Mouse (Mus musculus) neural tube, embryonic 13.5 days (tissue): ENCODE results near the gene Tmcc3. TPM values are rescaled to one million over a fixed set of nuclear protein-coding genes. Genes with fewer than 3 reads are reported as not detected.

Experiments
- ATAC-seq: fragments of 200-750 bp; cut with Nextera tagmentation; 2 replicates; pipeline ENCODE4 v1.8.0; 2017; ENCODE audit warnings: low read depth, mild to moderate bottlenecking, moderate TSS enrichment, moderate library complexity
- H3K27ac ChIP-seq: fragments of 300-500 bp; sonication (generic); replicated peaks from 2 replicates; pipeline ENCODE4 v1.5.1; 2015; ENCODE audit warnings: moderate library complexity, mild to moderate bottlenecking, inconsistent platforms
- H3K27me3 ChIP-seq: fragments of 300-500 bp; sonication (generic); 2 replicates; pipeline ENCODE4 v1.6.1; 2015; ENCODE audit warnings: mild to moderate bottlenecking, inconsistent platforms
- H3K36me3 ChIP-seq: fragments of 300-500 bp; sonication (generic); 2 replicates; pipeline ENCODE4 v1.6.1; 2015; ENCODE audit warnings: mild to moderate bottlenecking, inconsistent platforms
- H3K4me1 ChIP-seq: fragments of 300-500 bp; sonication (generic); replicated peaks from 2 replicates; pipeline ENCODE4 v1.6.1; 2015; ENCODE audit warnings: inconsistent platforms
- H3K4me2 ChIP-seq: fragments of 300-500 bp; sonication (generic); 2 replicates; pipeline ENCODE4 v1.6.1; 2015; ENCODE audit warnings: inconsistent platforms, mild to moderate bottlenecking, moderate library complexity
- H3K4me3 ChIP-seq: fragments of 300-500 bp; sonication (generic); 2 replicates; pipeline ENCODE4 v1.5.1; 2015; ENCODE audit warnings: mild to moderate bottlenecking, inconsistent platforms
- H3K9ac ChIP-seq: fragments of 300-500 bp; sonication (generic); 2 replicates; pipeline ENCODE4 v1.6.1; 2015; ENCODE audit warnings: moderate library complexity, mild to moderate bottlenecking, inconsistent platforms
- H3K9me3 ChIP-seq: fragments of 300-500 bp; sonication (generic); 2 replicates; pipeline ENCODE4 v1.6.1; 2016; ENCODE audit warnings: inconsistent platforms
- WGBS: fragments of 180-500 bp; shearing (Covaris S2); methylation state at CpG from one replicate; pipeline ENCODE4 v1.1.7; 2015; 5-methylcytosine and 5-hydroxymethylcytosine counted together
- polyA plus RNA-seq: library from polyadenylated mRNA; unstranded; fragments of >200 nt; fragmentation: Nextera tagmentation; extraction: Ambion mirVana; gene quantifications from 2 replicates; pipeline ENCODE4 v1.2.1, GENCODE M21; 2015

The Tmcc3 gene
- polyA plus RNA-seq, 1 experiment from 2014 or later = 12.0 TPM

DNA sequence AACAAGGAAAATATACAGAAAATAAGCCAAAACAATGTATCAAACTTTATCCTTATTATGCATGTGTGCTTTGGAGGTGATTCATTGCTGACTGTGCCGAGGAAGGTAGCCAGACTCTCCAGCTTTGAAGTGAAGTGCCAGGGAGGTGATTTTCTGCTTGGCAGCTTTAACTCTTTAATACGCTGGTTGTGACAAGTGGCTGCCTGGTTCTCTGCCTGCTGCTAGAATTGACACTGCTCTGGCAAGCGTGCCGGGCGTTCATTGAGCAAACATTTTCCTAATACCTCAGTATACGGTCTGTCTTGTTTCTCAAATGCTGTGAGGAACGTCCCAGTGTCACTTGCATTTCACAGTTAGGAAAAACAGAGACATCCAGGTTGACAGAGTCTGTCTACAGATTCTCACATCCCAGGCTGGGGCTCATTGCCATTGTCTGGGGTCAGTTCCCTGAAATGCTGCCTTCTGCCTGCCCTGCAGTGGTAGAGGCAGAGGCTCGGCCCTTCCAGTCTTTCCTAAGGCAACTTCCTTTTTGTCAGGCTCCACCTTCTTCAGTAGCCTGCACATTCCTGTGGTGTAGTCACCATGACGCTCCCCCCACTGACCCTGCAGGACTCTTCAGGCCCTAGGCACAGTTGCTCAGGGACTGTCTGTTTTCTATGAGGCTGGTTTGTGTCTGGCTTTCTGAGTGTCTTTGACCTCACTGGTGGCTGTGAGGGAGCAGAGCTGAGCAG, 69.1 kb downstream of the Tmcc3 start:
- Histone ChIP-seq H3K4me1 (peaks cover 27% of the 10 kb centered on the region), H3K4me3 (no peak overlapping the region), H3K4me2 (no peak overlapping the region), H3K27ac (no peak overlapping the region), H3K36me3 (no peaks in the 10 kb centered on the region; the same call in 1 of the 2 replicates), H3K9me3 (peaks cover 10% of the 10 kb centered on the region), H3K27me3 (no peaks in the 10 kb centered on the region), H3K9ac (no peak overlapping the region)
- ATAC-seq = no peak
- 69% methylated on average over 9 of the region's 9 CpGs for WGBS

GRCm38 (mm10) chr10:94381393-94381740, 69.6 kb downstream of the Tmcc3 start:
- 91% methylated on average over 4 of the region's 4 CpGs for WGBS
- no peak overlapping the region for H3K27ac ChIP-seq
- H3K36me3 ChIP-seq = no peaks in the 10 kb centered on the region; the same call in 1 of the 2 replicates
- ATAC-seq = no peak
- peaks cover 14% of the 10 kb centered on the region for H3K9me3 ChIP-seq
- H3K9ac ChIP-seq = no peak overlapping the region
- H3K27me3 ChIP-seq = no peaks in the 10 kb centered on the region
- H3K4me3 ChIP-seq = no peak overlapping the region
- H3K4me1 ChIP-seq = peaks cover 25% of the 10 kb centered on the region
- H3K4me2 ChIP-seq = no peak overlapping the region

DNA sequence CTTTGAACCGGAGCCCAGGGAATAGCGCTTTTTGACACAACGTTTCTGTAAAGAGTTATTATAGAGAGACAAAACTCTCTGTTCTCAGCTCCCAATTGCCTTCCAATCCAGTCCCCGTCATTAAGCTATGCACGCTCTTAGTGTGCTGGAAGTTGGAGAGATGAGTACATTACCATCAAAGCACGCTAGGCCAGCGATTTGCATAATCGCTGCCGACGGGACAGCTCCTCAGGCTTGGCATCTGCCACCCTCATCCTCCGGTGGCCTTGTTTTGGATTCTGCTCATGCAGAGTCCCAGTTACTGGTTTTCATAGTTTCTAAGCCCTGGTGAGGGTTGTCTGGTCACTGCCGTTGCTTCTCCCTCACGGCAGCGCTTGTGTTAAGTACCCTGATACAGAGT, 70.9 kb downstream of the Tmcc3 start:
- no peak overlapping the region for H3K27ac ChIP-seq
- no peak for ATAC-seq
- H3K36me3 ChIP-seq = no peaks in the 10 kb centered on the region; the same call in 1 of the 2 replicates
- H3K27me3 ChIP-seq = no peaks in the 10 kb centered on the region
- peaks cover 17% of the 10 kb centered on the region for H3K4me1 ChIP-seq
- 80% methylated on average over 14 of the region's 14 CpGs for WGBS
- H3K9ac ChIP-seq = no peak overlapping the region
- peaks cover 14% of the 10 kb centered on the region for H3K9me3 ChIP-seq
- no peak overlapping the region for H3K4me2 ChIP-seq
- no peak overlapping the region for H3K4me3 ChIP-seq

- ATAC-seq = no peak
- no peaks in the 10 kb centered on the region; the same call in 1 of the 2 replicates for H3K36me3 ChIP-seq
- H3K4me2 ChIP-seq = no peak overlapping the region
- H3K4me3 ChIP-seq = no peak overlapping the region
- H3K27me3 ChIP-seq = no peaks in the 10 kb centered on the region
- WGBS = 84% methylated on average over 6 of the region's 6 CpGs
- no peak overlapping the region for H3K9ac ChIP-seq
- H3K27ac ChIP-seq = no peak overlapping the region
- peaks cover 7% of the 10 kb centered on the region; the same call in 1 of the 2 replicates for H3K4me1 ChIP-seq
- H3K9me3 ChIP-seq = peaks cover 14% of the 10 kb centered on the region
These were observed 71.8 kb downstream of the Tmcc3 start for GRCm38 (mm10) chr10:94383565-94383964.

DNA sequence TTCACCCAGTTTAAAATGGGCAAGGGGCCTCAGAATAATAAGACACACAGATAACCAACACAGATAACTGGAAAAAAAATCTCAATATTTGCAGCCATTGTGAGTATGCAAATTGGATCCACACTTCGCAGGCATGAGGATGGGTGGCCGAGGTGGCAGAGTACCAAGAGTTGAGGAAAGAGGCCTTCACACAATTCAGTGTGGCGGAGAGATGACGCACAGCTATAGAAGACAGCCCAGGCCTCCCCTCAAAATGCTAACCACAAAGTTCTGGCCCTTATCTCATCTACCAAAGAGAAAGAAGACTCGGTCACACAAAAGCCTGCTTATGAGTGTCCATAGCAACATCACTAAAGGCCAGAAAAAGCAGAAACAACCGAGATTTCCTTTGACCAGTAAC, 77.5 kb downstream of the Tmcc3 start:
- H3K27me3 ChIP-seq = no peaks in the 10 kb centered on the region
- H3K4me3 ChIP-seq = no peak overlapping the region
- 83% methylated on average over 6 of the region's 6 CpGs for WGBS
- no peaks in the 10 kb centered on the region for H3K4me1 ChIP-seq
- ATAC-seq = no peak
- H3K36me3 ChIP-seq = no peaks in the 10 kb centered on the region; the same call in 1 of the 2 replicates
- H3K27ac ChIP-seq = no peak overlapping the region
- H3K9ac ChIP-seq = no peak overlapping the region
- peaks cover 14% of the 10 kb centered on the region for H3K9me3 ChIP-seq
- no peak overlapping the region for H3K4me2 ChIP-seq

DNA sequence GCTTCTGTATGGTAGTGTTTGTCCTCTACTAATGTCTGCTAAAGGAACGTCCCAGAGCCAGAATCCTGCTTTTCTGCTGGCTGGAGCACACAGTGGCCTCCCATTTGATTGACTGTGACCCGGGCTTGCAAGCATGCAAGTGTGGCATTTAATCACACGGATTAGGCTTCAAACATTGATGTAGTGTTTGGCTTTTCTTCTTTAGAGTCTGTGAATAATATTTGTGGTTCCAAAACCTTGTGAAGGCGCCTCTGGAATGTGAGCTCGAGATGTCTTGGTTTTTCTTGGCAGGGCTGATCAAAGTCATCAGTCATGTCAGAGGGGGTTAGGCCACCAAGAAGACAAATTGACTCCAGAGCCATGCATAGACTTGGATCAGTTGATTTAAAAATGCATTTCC, 79.3 kb downstream of the Tmcc3 start:
- Histone ChIP-seq H3K27ac (no peak overlapping the region), H3K4me2 (no peak overlapping the region), H3K36me3 (no peaks in the 10 kb centered on the region), H3K4me3 (no peak overlapping the region), H3K9ac (no peak overlapping the region), H3K27me3 (no peaks in the 10 kb centered on the region), H3K4me1 (no peaks in the 10 kb centered on the region), H3K9me3 (peaks cover 2% of the 10 kb centered on the region; the same call in 1 of the 2 replicates)
- 82% methylated on average over 5 of the region's 5 CpGs for WGBS
- ATAC-seq = no peak

DNA sequence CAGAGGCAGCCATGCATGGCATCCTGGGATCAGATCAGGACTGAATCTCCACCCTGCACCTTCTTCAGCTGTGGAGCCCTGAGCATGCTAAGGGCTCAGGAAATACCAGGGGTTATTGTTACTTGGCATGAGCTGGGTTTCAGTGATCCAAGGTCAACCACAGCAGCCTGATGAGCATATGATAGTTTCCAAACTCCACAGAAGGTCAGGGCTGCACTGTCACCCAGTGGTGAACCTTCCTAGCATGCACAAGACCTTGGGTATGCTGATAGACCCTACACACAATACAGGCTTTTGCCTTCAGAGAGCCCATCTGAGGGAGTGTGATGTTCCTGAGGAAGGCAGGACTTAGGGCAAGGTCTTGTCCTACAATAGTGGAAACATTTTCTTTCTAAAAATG, 82.5 kb downstream of the Tmcc3 start:
- no peak overlapping the region for H3K4me3 ChIP-seq
- no peaks in the 10 kb centered on the region for H3K36me3 ChIP-seq
- H3K27me3 ChIP-seq = no peaks in the 10 kb centered on the region
- H3K4me2 ChIP-seq = no peak overlapping the region
- H3K9me3 ChIP-seq = no peaks in the 10 kb centered on the region
- H3K27ac ChIP-seq = no peak overlapping the region
- H3K4me1 ChIP-seq = peaks cover 5% of the 10 kb centered on the region; the same call in 1 of the 2 replicates
- ATAC-seq = no peak
- H3K9ac ChIP-seq = no peak overlapping the region

DNA sequence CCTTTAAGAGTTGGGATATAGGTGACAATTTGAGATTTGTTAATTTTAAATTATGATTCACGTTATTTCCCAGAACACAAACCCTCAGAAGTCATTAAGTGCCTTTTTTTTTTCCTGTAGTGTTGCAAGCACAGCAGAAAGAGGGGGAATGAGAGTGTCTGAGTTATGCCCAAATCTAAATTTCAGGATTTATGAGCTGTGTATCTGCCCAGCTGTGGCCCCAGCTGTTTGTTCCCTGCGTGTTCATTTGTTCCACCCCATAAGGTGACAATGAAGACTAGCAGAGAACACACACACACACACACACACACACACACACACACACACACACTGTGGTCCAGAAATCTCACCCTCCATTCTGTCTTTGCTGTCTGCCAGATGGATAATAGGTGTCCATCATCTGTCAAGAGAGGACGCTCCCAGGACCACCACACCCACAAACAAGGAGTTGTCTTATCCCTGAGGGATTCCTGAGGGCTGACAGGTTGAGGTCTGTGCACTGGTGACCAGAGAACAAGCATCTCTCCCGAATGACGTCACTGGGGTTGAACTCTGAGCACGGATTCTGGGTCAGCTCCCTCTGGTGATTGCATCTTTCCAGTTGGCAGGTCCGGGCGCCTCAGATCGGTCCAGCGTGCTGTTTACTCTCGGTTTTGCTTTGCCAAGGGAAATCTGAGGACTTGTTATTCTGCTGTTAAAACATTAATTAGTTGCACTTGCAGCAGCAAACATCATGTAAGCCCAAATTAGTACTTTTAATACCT, 86.3 kb downstream of the Tmcc3 start:
- no peak overlapping the region for H3K4me2 ChIP-seq
- H3K9me3 ChIP-seq = no peaks in the 10 kb centered on the region
- 70% methylated on average over 11 of the region's 11 CpGs for WGBS
- H3K36me3 ChIP-seq = no peaks in the 10 kb centered on the region
- H3K27ac ChIP-seq = no peak overlapping the region
- peaks cover 5% of the 10 kb centered on the region; the same call in 1 of the 2 replicates for H3K4me1 ChIP-seq
- H3K9ac ChIP-seq = no peak overlapping the region
- no peaks in the 10 kb centered on the region for H3K27me3 ChIP-seq
- no peak overlapping the region for H3K4me3 ChIP-seq
- ATAC-seq = peak; percentile 40; the same call in 1 of the 2 replicates

GRCm38 (mm10) chr10:94400895-94401294, 89.1 kb downstream of the Tmcc3 start:
- Histone ChIP-seq H3K9me3 (no peaks in the 10 kb centered on the region), H3K9ac (no peak overlapping the region), H3K27me3 (no peaks in the 10 kb centered on the region), H3K4me2 (no peak overlapping the region), H3K4me1 (peaks cover 5% of the 10 kb centered on the region; the same call in 1 of the 2 replicates), H3K36me3 (no peaks in the 10 kb centered on the region), H3K27ac (no peak overlapping the region), H3K4me3 (no peak overlapping the region)
- 90% methylated on average over 8 of the region's 8 CpGs for WGBS
- no peak for ATAC-seq

- Histone ChIP-seq H3K4me1 (peaks cover 8% of the 10 kb centered on the region), H3K4me2 (no peak overlapping the region), H3K27ac (no peak overlapping the region), H3K9ac (no peak overlapping the region), H3K9me3 (no peaks in the 10 kb centered on the region), H3K4me3 (no peak overlapping the region), H3K36me3 (no peaks in the 10 kb centered on the region), H3K27me3 (no peaks in the 10 kb centered on the region)
- 75% methylated on average over 3 of the region's 3 CpGs for WGBS
- no peak for ATAC-seq
These were observed 93.7 kb downstream of the Tmcc3 start for GRCm38 (mm10) chr10:94405456-94405855.

DNA sequence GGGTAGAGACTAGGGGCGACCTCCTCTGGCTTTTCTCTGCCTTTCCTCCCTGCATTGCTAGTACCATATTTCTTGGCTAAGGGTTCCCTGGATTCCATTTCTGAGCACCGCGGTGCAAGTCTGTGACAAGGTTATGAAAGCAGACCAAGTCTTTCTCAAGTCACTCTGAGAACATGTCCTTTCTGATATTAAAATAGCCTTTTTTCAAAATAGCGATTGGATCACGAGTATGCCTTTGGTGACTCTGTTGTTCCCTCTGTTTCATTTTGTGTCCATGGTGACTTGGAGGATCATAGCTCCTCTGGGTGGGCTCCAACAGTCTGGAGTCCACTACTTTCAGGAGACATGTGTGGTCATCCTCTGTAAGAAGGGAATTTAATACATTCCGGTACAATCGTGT, 95.1 kb downstream of the Tmcc3 start:
- peaks cover 8% of the 10 kb centered on the region for H3K4me1 ChIP-seq
- H3K4me3 ChIP-seq = no peak overlapping the region
- H3K36me3 ChIP-seq = no peaks in the 10 kb centered on the region
- no peak overlapping the region for H3K27ac ChIP-seq
- no peaks in the 10 kb centered on the region for H3K9me3 ChIP-seq
- ATAC-seq = no peak
- no peaks in the 10 kb centered on the region; the same call in 1 of the 2 replicates for H3K27me3 ChIP-seq
- no peak overlapping the region for H3K4me2 ChIP-seq
- WGBS = 90% methylated on average over 7 of the region's 7 CpGs
- no peak overlapping the region for H3K9ac ChIP-seq

DNA sequence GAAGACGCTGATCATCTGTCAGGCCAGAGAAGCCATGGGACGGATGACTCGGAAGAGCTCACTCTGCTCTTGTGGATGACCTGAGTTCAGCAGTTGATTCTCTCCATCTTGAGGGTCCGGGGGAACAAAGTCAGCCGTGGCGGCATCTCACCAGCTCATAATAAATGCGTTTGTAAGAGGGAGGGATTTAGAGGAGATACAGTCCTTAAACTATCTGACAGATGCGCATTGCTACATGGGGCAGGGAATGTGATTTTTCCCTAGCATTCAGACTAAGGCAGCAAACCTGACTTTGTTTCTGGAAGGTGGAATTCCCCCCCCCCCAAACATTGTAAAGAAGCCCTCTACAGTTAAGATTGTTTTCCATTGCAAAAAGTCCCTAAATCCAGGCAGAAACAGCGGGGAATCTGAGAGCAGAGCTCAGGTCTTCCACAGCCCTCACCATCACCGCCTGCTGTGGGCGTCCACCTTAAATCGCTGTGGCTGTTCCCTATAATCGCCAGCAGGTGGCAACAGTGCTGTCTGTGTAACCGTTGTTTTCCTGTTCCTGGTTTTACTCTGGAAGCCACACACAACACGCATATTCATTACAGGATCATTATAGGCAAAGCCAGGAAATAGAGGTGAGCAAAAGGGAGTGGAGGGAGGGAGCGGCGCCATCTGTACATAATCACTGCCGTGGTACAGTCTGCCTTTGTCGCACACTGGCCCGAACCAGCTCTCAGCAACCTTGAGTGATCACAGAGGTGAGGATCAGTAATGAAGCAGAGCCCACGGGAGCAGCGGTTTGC, 96.8 kb downstream of the Tmcc3 start:
- H3K4me3 ChIP-seq = peak overlapping the region; percentile 28
- H3K27me3 ChIP-seq = no peaks in the 10 kb centered on the region; the same call in 1 of the 2 replicates
- H3K9me3 ChIP-seq = no peaks in the 10 kb centered on the region
- H3K27ac ChIP-seq = peak overlapping the region; percentile 50; the same call in 1 of the 2 replicates
- peak overlapping the region; percentile 66 for H3K9ac ChIP-seq
- peak overlapping the region; percentile 51 for H3K4me2 ChIP-seq
- ATAC-seq = peak; percentile 72
- H3K4me1 ChIP-seq = peaks cover 19% of the 10 kb centered on the region
- no peaks in the 10 kb centered on the region for H3K36me3 ChIP-seq
- WGBS = 26% methylated on average over 22 of the region's 22 CpGs
